Mouse (Mus musculus) c-Kit-positive CD71-positive TER-119-negative erythroid progenitor cells, embryonic 14.5 days (primary cell): Measurements from ENCODE around the gene Oaz3.

Experiments
- DNase-seq: peaks from one replicate; pipeline ENCODE4 v3.0.0-alpha.2; 2013; ENCODE audit warnings: low read depth

The Oaz3 gene

GRCm38 (mm10) chr3:94443597-94443964, at the start of gene Oaz3:
Gene Oaz3, minus strand, starts transcription at chr3:94443915.
- no peak for DNase-seq

DNA sequence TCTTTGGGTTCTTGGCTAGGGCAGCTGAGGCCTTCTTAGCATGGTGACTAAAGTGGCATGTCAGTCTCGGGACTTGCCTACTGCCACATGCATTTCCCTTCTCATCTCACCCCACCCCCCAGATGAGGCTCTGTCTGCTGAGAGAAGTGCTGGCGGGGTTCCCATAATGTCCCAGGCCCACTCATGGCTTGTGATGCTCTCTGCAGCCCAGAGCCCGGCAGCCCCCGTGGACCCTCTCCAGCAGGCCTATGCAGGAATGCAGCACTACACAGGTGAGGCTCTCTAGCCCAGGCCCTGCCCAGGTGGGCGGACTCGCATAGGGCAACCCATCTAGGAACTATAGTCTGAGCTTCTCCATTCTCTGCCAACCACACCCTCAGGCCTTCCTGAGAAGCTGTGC, 43.9 kb upstream of the Oaz3 start:
- DNase-seq, result no peak

DNA sequence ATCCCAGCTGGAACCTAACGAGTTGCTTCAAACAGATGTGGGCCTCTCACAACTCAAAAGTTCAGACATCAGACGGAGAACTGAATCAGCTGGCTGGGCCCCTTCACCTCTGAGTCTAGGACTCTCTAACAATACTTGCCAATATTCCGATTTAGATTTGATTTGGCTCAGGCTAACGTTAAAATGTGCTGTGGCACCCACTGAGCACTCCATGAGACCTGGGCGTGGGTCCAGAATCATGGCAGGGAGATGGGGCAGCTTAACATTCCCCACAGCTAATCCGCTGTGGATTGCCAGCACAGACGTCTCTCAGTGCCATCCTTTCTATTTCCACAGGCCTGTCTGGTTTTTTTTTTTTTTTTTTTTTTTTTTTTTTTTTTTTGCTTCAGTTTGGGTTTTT, 42.2 kb upstream of the Oaz3 start:
- no peak for DNase-seq

- no peak for DNase-seq
Measured at GRCm38 (mm10) chr3:94483790-94484439, 40.2 kb upstream of the Oaz3 start.

DNA sequence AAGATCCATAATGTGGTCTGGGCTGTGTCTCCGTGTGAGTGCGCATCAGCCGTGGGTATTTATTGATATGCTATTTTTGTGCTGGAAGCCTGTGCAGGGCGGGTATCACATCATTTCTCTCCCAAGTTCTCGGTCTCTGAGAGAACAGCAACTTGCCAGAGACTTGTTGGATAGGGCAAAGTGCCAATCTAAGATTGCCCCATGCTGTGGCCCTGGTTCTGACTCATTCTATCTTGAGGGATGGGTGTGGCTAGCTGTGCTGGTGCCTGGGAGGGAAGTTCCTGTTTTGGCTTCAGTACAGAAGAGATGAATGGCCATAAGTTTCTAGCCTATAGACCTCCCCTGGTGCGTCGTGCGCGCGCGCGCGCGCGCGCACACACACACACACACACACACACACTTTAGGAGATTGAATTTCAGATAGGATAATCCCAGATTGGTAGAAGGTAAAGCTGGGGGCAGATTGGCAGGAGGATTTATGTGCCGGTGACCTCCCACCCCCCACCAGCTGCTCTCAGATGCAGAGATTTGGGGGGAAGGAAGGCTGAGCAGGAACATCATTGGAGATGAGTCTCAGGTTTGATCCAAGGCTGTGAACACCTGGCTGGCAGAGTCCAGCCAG, 39.2 kb upstream of the Oaz3 start:
- DNase-seq, result no peak

- DNase-seq, result no peak
Measured at GRCm38 (mm10) chr3:94481429-94481828, 37.7 kb upstream of the Oaz3 start.

- no peak for DNase-seq
Measured at GRCm38 (mm10) chr3:94480291-94480884, 36.7 kb upstream of the Oaz3 start, which contains the start of gene Riiad1. Gene Riiad1, minus strand, starts transcription at chr3:94480341.

- DNase-seq, result no peak
Measured at GRCm38 (mm10) chr3:94479564-94479963, 35.8 kb upstream of the Oaz3 start.

DNA sequence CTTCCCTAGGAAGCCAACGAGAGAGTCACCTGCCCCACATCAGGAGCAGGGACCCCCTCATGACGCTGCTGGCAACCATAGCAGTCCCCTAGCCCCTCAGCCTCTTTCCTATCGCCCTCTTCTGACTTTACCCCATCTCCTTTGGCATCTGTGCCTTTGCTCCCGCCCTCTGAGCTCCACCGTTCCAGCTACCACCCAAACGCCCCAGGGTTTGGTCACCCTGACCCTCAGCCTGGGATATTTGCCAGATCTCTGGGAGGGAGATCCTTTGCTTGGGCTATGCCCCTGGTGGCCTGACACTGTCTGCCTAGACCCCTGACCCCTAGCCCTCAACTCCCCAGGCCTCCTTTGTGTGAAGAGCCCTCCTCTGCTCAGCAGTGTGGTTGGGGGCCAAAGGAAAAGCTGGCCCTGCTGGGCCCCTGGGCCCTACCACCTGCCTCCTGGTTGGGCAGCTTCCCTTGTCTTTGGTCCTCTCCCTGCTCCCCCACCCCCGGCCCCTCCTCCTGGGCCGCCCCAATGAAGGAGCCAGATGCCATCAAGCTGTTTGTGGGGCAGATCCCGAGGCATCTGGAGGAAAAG, 35.0 kb upstream of the Oaz3 start:
- DNase-seq, result no peak

DNA sequence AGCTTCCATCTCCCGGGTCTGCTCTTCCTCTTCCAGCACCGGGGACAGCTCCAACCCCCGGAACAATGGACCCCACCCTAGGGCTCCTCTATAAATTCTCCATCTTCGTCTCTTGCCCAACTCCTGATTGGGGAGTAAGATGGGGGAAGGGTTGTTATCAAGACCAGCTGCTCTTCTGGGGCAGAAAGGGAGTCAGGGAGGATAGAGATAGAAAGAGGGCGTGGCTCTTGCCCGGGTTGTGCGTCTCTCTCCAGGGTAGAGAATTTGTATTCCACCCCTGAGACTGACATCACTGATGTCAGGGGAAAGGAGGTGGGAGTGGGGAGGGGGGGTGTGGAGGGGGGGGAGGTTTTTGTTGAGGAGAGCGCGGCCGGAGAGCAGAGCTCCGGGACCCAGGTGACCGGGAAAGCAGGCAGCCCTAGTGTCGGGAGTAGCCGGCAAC, 34.3 kb upstream of the Oaz3 start, which contains the start of gene Celf3:
Gene Celf3 (plus strand): TSS at position 315 of the 442 bp plus-strand sequence.
- peak; percentile 46 for DNase-seq

GRCm38 (mm10) chr3:94477444-94477843, 33.7 kb upstream of the Oaz3 start:
- DNase-seq, result no peak

- no peak for DNase-seq
Measured at GRCm38 (mm10) chr3:94476301-94477035, 32.8 kb upstream of the Oaz3 start.

DNA sequence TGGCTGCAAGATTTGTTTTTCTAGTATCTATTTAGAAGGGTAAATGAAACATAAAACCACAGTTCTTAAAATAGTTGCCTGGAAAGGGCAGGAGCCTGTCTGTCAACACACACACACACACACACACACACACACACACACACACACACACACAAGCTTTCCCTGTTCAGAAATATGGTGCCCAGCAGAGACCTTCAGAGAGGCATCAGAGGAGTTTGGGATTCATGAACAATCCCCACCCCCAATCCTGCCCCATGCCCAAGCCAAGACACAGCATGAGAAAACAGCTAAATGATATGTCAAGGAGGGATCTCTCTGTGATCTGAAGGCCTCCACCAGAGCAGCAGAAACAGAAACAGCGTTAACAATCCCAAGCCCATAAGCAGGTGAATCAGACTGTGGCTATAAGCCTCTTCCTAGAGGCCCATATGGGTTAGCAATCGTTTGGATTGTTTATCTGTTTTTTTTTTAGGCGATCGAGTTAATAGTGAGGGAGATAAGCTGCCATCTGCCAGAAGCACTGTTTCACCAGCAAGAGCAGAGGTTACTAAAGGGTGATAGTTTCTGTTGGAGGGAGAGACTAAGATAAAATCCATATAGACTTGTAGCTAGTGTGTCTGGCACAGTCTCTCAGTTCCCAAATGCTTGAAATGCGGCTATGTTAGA, 30.0 kb upstream of the Oaz3 start:
- DNase-seq, result no peak

GRCm38 (mm10) chr3:94473115-94473505, 29.4 kb upstream of the Oaz3 start:
- no peak for DNase-seq

DNA sequence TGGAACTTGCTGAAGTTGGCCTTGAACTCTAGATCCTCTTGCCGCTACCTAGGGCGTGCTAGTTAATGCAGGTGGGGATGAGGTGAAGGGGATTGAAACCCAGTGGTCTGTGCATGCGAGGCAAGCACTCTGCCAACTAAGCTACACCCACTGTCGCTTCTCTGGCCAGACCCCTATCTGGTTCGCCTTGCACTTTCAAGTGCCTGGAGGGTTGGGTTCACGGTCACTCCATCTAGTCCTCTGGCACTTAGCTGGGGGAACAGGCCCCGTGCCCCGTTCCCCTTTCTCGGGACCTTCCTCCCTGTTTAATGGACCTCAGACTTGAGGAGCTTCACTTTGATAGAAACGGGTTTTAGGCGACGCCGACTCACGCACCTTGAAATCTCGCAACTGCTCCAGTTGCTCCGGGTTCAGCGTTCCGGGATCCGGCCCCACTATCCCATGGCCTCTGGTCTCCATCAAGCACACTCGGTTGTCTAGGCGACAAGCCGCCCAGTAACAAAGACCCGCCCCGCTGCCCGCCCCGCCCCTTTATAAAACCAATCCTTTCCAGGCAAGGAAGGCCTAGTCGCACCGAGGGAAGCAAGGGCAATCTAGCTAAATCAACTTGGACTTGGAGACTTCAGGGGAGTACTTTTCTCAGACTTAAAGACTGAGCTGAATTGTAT, 28.9 kb upstream of the Oaz3 start:
- no peak for DNase-seq

DNA sequence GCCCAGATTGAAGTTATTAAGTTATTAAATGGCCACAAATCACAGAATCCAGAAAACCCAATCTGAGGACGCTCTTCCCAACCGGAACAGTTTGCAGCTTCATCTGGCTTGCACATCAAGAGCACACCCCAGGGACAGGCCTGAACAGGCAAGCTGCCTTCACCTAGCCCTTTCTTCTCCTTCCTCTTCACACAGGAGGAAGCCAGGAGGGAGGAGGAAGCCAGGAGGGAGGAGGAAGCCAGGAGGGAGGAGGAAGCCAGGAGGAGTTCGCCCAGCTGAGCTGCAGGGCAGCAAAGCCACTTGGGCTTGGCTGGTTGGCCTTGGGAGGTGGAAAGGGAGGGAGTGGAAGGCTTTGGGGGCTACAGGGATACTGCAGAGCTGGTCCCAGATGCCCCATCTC, 25.2 kb upstream of the Oaz3 start:
- DNase-seq, result no peak

- DNase-seq, result no peak
Measured at GRCm38 (mm10) chr3:94465632-94466430, 22.1 kb upstream of the Oaz3 start.

DNA sequence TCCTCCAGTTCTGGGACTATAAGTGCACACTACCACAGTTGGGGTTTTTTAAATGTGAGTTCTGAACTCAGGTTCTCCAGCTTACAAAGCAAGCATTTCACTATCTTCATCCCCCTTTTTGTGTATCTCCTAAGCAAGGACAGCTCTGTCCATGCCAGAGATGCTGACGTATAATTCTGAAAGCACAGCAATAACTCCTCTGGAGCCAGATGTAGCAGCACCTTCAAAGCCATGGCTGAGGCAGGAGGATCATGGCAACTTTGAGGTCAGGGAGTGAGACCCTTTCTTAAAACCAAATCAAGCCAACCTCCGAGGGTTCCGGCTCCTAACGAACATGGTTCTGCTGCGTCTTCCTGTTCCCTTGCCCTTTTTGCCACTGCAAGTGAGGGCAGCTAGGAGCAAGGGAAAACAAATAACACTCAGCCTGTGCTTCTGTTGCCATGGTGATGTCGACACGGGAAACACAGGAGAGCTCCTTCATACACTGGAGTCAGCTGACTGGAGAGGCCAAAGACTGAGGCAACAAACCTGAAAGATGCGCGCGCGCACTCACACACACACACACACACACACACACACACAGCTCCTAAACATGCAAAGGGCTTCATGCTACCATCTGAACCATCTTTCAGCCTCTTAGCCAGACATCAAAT, 20.3 kb upstream of the Oaz3 start:
- no peak for DNase-seq

GRCm38 (mm10) chr3:94459834-94460233, 16.1 kb upstream of the Oaz3 start:
- DNase-seq, result no peak

- DNase-seq, result no peak
Measured at GRCm38 (mm10) chr3:94457055-94457454, 13.3 kb upstream of the Oaz3 start.
